Mouse (Mus musculus): ENCODE data around the gene Gpatch1.

Gene Gpatch1

GRCm38 (mm10) chr7:35317729-35318609, at the start of gene Gpatch1:
TSS of gene Gpatch1 (minus strand) at chr7:35318440.
- DNase-seq (ENCODE audit: low read depth, low spot score), result peak; percentile 87

- DNase-seq (ENCODE audit: low read depth, low spot score), result no peak
Observed at GRCm38 (mm10) chr7:35365161-35365910, 47.1 kb upstream of the Gpatch1 start.

- DNase-seq (ENCODE audit: low read depth, low spot score), result no peak
Observed at GRCm38 (mm10) chr7:35362868-35363267, 44.6 kb upstream of the Gpatch1 start.

- DNase-seq (ENCODE audit: low read depth, low spot score), result no peak
Observed at GRCm38 (mm10) chr7:35362253-35362652, 44.0 kb upstream of the Gpatch1 start.

- DNase-seq (ENCODE audit: low read depth, low spot score), result no peak
Observed at GRCm38 (mm10) chr7:35357621-35358020, 39.4 kb upstream of the Gpatch1 start.

- no peak for DNase-seq (ENCODE audit: low read depth, low spot score)
Observed at GRCm38 (mm10) chr7:35355303-35355872, 37.1 kb upstream of the Gpatch1 start.

GRCm38 (mm10) chr7:35353306-35353705, 35.1 kb upstream of the Gpatch1 start:
- DNase-seq (ENCODE audit: low read depth, low spot score), result no peak

GRCm38 (mm10) chr7:35351155-35351554, 32.9 kb upstream of the Gpatch1 start:
- no peak for DNase-seq (ENCODE audit: low read depth, low spot score)

GRCm38 (mm10) chr7:35349886-35350684, 31.8 kb upstream of the Gpatch1 start:
- DNase-seq (ENCODE audit: low read depth, low spot score), result no peak

GRCm38 (mm10) chr7:35349022-35349421, 30.8 kb upstream of the Gpatch1 start:
- no peak for DNase-seq (ENCODE audit: low read depth, low spot score)

- no peak for DNase-seq (ENCODE audit: low read depth, low spot score)
Observed at GRCm38 (mm10) chr7:35347918-35348700, 29.9 kb upstream of the Gpatch1 start.

GRCm38 (mm10) chr7:35344785-35345330, 26.6 kb upstream of the Gpatch1 start:
- no peak for DNase-seq (ENCODE audit: low read depth, low spot score)

GRCm38 (mm10) chr7:35342498-35342897, 24.3 kb upstream of the Gpatch1 start:
- DNase-seq (ENCODE audit: low read depth, low spot score), result no peak

GRCm38 (mm10) chr7:35341282-35341681, 23.0 kb upstream of the Gpatch1 start:
- no peak for DNase-seq (ENCODE audit: low read depth, low spot score)

GRCm38 (mm10) chr7:35340196-35340595, 22.0 kb upstream of the Gpatch1 start:
- no peak for DNase-seq (ENCODE audit: low read depth, low spot score)

GRCm38 (mm10) chr7:35334527-35335452, 16.6 kb upstream of the Gpatch1 start:
- no peak for DNase-seq (ENCODE audit: low read depth, low spot score)

- peak; percentile 96 for DNase-seq (ENCODE audit: low read depth, low spot score)
Observed at GRCm38 (mm10) chr7:35333692-35334526, 15.7 kb upstream of the Gpatch1 start, which contains the start of gene Rhpn2. TSS of gene Rhpn2 (plus strand) at chr7:35334170.

- no peak for DNase-seq (ENCODE audit: low read depth, low spot score)
Observed at GRCm38 (mm10) chr7:35333231-35333651, 15.0 kb upstream of the Gpatch1 start.
